Mouse (Mus musculus): ENCODE results near the gene Slc9a2.

Slc9a2 gene

GRCm38 (mm10) chr1:40784306-40784705 is 103.9 kb downstream of the Slc9a2 start:
- DNase-seq (ENCODE audit: low read depth, low spot score): no peak

- no peak for DNase-seq (ENCODE audit: low read depth, low spot score)
Observed at GRCm38 (mm10) chr1:40785876-40786445, 105.6 kb downstream of the Slc9a2 start.

- no peak for DNase-seq (ENCODE audit: low read depth, low spot score)
Observed at GRCm38 (mm10) chr1:40788956-40789355, 108.6 kb downstream of the Slc9a2 start.

- DNase-seq (ENCODE audit: low read depth, low spot score): no peak
Observed at GRCm38 (mm10) chr1:40789666-40790233, 109.4 kb downstream of the Slc9a2 start.

- peak; percentile 78 for DNase-seq (ENCODE audit: low read depth, low spot score)
Observed at GRCm38 (mm10) chr1:40790324-40791141, 110.2 kb downstream of the Slc9a2 start, which contains the start of gene Mfsd9. TSS of gene Mfsd9 (minus strand) at chr1:40790687.

- no peak for DNase-seq (ENCODE audit: low read depth, low spot score)
Observed at GRCm38 (mm10) chr1:40795508-40795907, 115.1 kb downstream of the Slc9a2 start.

- DNase-seq (ENCODE audit: low read depth, low spot score): peak; percentile 88
Observed at GRCm38 (mm10) chr1:40797348-40797747, 117.0 kb downstream of the Slc9a2 start.

- DNase-seq (ENCODE audit: low read depth, low spot score): no peak
Observed at GRCm38 (mm10) chr1:40799121-40799520, 118.7 kb downstream of the Slc9a2 start.

- DNase-seq (ENCODE audit: low read depth, low spot score): no peak
Observed at GRCm38 (mm10) chr1:40800908-40801307, 120.5 kb downstream of the Slc9a2 start.

- peak; percentile 47 for DNase-seq (ENCODE audit: low read depth, low spot score)
Observed at GRCm38 (mm10) chr1:40802759-40803158, 122.4 kb downstream of the Slc9a2 start.

GRCm38 (mm10) chr1:40804118-40804517 is 123.7 kb downstream of the Slc9a2 start:
- no peak for DNase-seq (ENCODE audit: low read depth, low spot score)

- DNase-seq (ENCODE audit: low read depth, low spot score): no peak
Observed at GRCm38 (mm10) chr1:40805351-40805750, 125.0 kb downstream of the Slc9a2 start, which contains the start of gene Tmem182. TSS of gene Tmem182 (plus strand) at chr1:40805601.

GRCm38 (mm10) chr1:40805891-40806290 is 125.5 kb downstream of the Slc9a2 start:
- DNase-seq (ENCODE audit: low read depth, low spot score): no peak

GRCm38 (mm10) chr1:40808643-40809042 is 128.3 kb downstream of the Slc9a2 start:
- no peak for DNase-seq (ENCODE audit: low read depth, low spot score)

GRCm38 (mm10) chr1:40815071-40815845 is 134.9 kb downstream of the Slc9a2 start:
- DNase-seq (ENCODE audit: low read depth, low spot score): peak; percentile 12
